Mouse (Mus musculus) left cerebral cortex, adult 2 months (tissue): Measurements from ENCODE around the gene Sgpp2. TPM values are rescaled to one million over a fixed set of nuclear protein-coding genes. Genes with fewer than 3 reads are reported as not detected.

ENCODE experiments used
- DNase-seq, 2 experiments: peaks; one replicate each; pipeline ENCODE4 v3.0.0; 2021 to 2022; ENCODE audit warnings: low spot score in 2 of 2, mixed read lengths in 1 of 2; ENCODE audit errors: extremely low spot score in 1 of 2
- H3K27ac ChIP-seq: fragments of 200-600 bp; 2 replicates; pipeline ENCODE4 v1.8.1; 2022
- H3K4me3 ChIP-seq: fragments of 200-600 bp; 2 replicates; pipeline ENCODE4 v1.8.1; 2022
- CTCF ChIP-seq: fragments of 200-600 bp; IDR thresholded peaks from 2 replicates; pipeline ENCODE4 v1.8.1; 2022; ENCODE audit warnings: antibody characterized with exemption, mild to moderate bottlenecking, moderate library complexity
- intact Hi-C: fragments of 180-260 bp; cut with DNase I; formaldehyde crosslinking; loops from one replicate; pipeline ENCODE4 v1.15.1; 2025
- total RNA-seq, 2 experiments: library from RNA; stranded (reverse); gene quantifications; 2 replicates each; pipeline ENCODE4 v1.2.3; 2021

Gene Sgpp2
- total RNA-seq, 2 experiments from 2014 or later = 9.5 to 9.7 TPM

DNA sequence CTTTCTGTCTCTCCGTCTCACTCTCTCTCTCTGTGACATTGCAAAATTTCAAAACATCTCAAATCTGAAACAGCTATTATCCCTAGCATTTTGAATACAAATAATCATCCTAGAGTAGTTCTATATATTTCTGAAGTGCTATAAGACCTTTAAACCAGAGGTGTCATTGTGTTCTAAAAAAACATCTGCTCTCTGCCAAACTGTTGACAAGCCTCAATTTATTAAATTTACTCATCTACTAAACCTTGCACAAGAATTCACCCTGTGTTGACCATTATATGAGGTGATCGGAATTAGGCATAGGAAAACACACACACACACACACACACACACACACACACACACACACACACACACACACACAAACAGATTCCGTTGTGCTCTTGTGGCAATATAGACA is 64.9 kb downstream of the Sgpp2 start:
- Histone ChIP-seq H3K4me3 (no peak overlapping the region), H3K27ac (no peak overlapping the region)
- intact Hi-C loops = no loop called here
- TF ChIP-seq CTCF = no peak
- DNase-seq = no peak

- Histone ChIP-seq H3K4me3 (no peak overlapping the region), H3K27ac (no peak overlapping the region)
- no peak for DNase-seq
- TF ChIP-seq CTCF = no peak
- intact Hi-C loops = no loop called here
Measured at GRCm38 (mm10) chr1:78380950-78381349, 70.8 kb downstream of the Sgpp2 start.

DNA sequence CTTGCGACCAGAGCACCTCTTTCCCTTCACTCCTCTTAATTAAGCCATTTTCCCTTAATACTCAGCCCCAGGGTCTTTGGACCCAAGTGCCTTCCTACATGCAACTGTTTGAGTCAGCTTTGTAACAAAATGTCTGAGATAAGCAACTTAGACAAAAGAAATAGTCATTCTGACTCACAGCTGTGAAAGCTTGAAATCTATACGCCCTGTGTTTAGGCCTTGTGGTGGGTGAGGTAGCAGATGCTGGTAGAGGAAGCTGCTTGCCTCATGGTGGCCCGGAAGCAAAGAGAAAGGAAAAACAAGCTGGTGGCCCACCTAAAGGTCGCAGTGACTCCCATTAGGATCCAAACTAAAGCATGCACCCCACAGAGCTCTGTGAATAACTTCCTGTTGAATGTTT is 77.7 kb downstream of the Sgpp2 start:
- intact Hi-C loops = no loop called here
- H3K27ac ChIP-seq = no peak overlapping the region
- DNase-seq = no peak
- no peak overlapping the region for H3K4me3 ChIP-seq
- no peak for TF ChIP-seq CTCF

- Histone ChIP-seq H3K27ac (no peak overlapping the region), H3K4me3 (no peak overlapping the region)
- DNase-seq = no peak
- intact Hi-C loops = no loop called here
- TF ChIP-seq CTCF = no peak
Measured at GRCm38 (mm10) chr1:78388848-78389247, 78.7 kb downstream of the Sgpp2 start.

GRCm38 (mm10) chr1:78395191-78395735 is 85.1 kb downstream of the Sgpp2 start:
- no peak overlapping the region for H3K4me3 ChIP-seq
- intact Hi-C loops = no loop called here
- DNase-seq = no peak
- H3K27ac ChIP-seq = no peak overlapping the region
- no peak for TF ChIP-seq CTCF

- TF ChIP-seq CTCF = no peak
- no peak overlapping the region for H3K27ac ChIP-seq
- DNase-seq = no peak
- H3K4me3 ChIP-seq = no peak overlapping the region
- intact Hi-C loops = no loop called here
Measured at GRCm38 (mm10) chr1:78395737-78396136, 85.6 kb downstream of the Sgpp2 start.

DNA sequence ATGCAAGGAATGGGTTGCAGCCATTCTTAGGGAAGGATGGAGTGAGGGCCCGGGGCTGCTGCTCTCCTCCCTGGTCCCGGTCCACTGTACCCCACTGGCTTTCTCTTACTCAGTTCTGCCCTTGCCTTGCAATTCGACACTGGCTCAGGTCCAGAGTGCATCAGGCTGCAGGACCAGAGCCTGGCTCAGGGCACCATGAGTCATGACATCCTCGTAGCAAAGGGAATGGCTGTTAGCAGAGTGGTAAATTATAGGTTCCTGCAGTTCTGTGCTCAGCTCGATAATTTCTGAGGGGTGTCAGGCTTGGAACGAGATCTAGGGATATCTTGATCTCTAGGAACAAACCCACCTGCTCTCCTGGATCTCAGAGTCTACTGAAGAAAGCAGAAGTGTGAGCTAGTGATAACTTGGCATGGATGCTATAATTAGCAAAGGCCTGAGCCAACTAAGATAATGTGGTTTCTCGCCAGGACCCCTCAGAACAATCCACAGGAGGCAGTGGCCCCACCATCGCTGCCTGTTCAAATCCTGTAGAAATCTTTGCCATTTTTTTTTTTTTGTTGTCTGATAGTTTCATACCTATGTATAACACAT is 86.3 kb downstream of the Sgpp2 start:
- intact Hi-C loops = no loop called here
- H3K4me3 ChIP-seq = no peak overlapping the region
- H3K27ac ChIP-seq = no peak overlapping the region

DNA sequence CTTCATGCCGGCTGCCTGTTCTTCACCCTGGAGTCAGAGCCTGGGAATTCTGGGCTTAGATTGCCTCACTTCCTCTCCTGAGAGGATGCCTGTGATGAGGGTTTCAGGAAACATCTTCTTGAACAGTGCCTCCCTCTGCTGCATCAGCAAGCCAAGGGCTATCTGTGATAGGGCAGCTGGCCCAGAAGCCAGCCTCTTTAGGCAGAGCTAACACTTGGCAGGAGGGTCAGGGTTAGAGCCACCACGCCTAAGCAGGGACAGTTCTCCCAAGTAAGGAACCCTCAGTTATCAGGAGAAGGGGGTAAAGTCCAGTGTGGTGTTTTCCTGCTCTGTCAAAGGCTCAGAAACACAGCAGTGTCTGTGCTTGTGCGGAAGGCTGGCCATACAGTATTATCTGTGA is 89.6 kb downstream of the Sgpp2 start:
- Histone ChIP-seq H3K4me3 (no peak overlapping the region), H3K27ac (no peak overlapping the region)
- DNase-seq = no peak
- TF ChIP-seq CTCF = no peak
- intact Hi-C loops = no loop called here

More for the DNA sequence above, 86.3 kb downstream of the Sgpp2 start:
- no peak for DNase-seq
- no peak for TF ChIP-seq CTCF

- no peak overlapping the region for H3K27ac ChIP-seq
- DNase-seq = no peak
- no peak overlapping the region for H3K4me3 ChIP-seq
- intact Hi-C loops = no loop called here
- TF ChIP-seq CTCF = no peak
Measured at GRCm38 (mm10) chr1:78401413-78401812, 91.3 kb downstream of the Sgpp2 start.

DNA sequence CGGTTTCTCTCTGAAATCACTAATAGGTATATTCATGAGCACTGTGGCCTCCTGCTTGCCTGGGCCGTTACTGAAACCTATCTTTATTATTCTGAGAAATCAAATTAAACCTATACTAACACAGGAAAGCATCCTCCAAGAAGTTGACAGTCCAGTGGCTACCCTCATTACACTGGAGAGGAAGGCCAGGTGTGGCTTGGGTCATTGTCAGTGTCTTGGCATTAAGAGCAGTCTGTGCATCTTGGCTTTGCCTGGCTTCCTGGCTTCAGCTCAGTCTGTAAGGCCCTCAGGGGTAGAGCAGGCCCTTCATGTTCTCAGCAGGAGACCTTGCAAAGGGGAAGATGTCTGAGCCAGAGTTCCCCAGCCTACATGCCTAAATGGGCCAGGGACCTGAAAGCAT is 99.3 kb downstream of the Sgpp2 start:
- Histone ChIP-seq H3K4me3 (no peak overlapping the region), H3K27ac (no peak overlapping the region)
- no peak for TF ChIP-seq CTCF
- DNase-seq = no peak
- intact Hi-C loops = no loop called here

- TF ChIP-seq CTCF = no peak
- Histone ChIP-seq H3K4me3 (no peak overlapping the region), H3K27ac (no peak overlapping the region)
- no peak for DNase-seq
- intact Hi-C loops = no loop called here
Measured at GRCm38 (mm10) chr1:78412668-78413067, 102.5 kb downstream of the Sgpp2 start.

DNA sequence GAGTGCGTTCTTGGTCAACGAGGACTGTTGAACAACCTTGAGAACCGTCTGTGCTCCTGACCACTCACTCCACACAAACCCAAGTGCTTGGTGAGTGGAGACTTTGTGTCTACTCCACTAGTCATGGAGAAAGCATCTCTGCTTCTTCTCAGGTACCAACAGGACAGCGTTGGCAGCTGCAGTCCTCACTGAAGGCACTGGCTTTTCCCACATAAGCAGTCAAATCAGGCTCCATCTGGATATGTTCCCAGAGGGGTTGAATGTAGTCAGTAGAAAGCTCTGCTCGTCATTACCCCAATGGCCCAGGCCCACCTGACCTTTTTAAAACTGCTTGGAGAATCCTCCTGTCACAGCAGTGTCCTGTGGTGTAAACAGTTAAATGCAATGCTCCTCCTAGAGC is 104.3 kb downstream of the Sgpp2 start:
- no peak for DNase-seq
- H3K4me3 ChIP-seq = no peak overlapping the region
- no peak for TF ChIP-seq CTCF
- intact Hi-C loops = no loop called here
- H3K27ac ChIP-seq = no peak overlapping the region

DNA sequence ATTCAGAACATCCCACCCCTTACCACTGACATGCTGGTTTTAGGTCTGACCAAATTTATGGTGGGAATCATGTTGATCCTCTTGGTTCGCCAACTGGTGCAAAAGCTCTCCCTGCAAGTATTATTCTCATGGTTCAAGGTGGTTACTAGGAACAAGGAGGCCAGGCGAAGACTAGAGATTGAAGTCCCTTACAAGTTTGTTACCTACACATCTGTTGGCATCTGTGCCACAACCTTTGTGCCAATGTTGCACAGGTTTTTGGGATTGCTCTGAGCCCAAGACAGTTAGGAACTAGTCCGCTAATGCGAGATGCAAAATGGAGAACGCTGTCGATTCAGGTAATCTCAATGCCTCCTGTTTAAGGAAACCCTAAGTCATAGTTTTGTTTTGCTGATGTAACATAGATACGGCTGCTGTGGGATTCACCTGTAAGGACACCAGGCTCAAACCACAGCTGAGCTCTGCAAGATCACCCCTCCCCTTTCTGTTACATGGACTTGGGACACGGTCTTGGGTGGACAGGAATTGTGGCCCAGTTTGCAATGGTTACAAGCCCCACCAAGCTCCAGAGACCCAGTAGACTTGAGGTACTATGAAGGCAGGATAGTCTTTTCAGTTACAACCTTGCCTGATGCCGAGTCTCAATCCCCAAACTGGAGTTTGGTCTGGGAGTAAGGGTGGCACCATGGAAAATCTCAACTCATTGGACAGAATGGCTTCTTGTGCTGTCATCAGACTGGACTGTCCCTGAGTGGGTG is 107.2 kb downstream of the Sgpp2 start:
- intact Hi-C loops = no loop called here

More for the DNA sequence above, 107.2 kb downstream of the Sgpp2 start:
- Histone ChIP-seq H3K27ac (no peak overlapping the region), H3K4me3 (no peak overlapping the region)
- DNase-seq = no peak
- TF ChIP-seq CTCF = no peak
